Mouse (Mus musculus) ES-E14 (cell line): ENCODE results near the gene Rnls.

ENCODE experiments used
- CHD2 ChIP-seq: IDR thresholded peaks from 2 replicates; pipeline ENCODE4 v1.6.1; 2014; ENCODE audit warnings: mild to moderate bottlenecking, low read depth, low read length, inconsistent platforms
- HCFC1 ChIP-seq: IDR thresholded peaks from 2 replicates; pipeline ENCODE4 v1.6.1; 2012; ENCODE audit warnings: low read length, inconsistent platforms, borderline replicate concordance; ENCODE audit not compliant: insufficient read depth
- MAFK ChIP-seq: IDR thresholded peaks from 2 replicates; pipeline ENCODE4 v1.6.1; 2014; ENCODE audit warnings: mild to moderate bottlenecking, low read depth, low read length, inconsistent platforms; ENCODE audit not compliant: insufficient read depth
- ZC3H11A ChIP-seq: IDR thresholded peaks from 2 replicates; pipeline ENCODE4 v1.6.1; 2012; ENCODE audit warnings: low read depth, mild to moderate bottlenecking, inconsistent platforms, low read length, borderline replicate concordance
- ZNF384 ChIP-seq: IDR thresholded peaks from 2 replicates; pipeline ENCODE4 v1.6.1; 2012; ENCODE audit warnings: low read depth, low read length, inconsistent platforms

- TF ChIP-seq MAFK (no peak), ZNF384 (no peak), ZC3H11A (no peak), CHD2 (no peak), HCFC1 (no peak)
Observed at GRCm38 (mm10) chr19:33103851-33104250, 288.2 kb downstream of the Rnls start.
